Mouse (Mus musculus) embryonic fibroblast, embryonic 13.5 days (primary cell): ENCODE measurements around the gene Fbxw8. TPM values are rescaled to one million over a fixed set of nuclear protein-coding genes. Genes with fewer than 3 reads are reported as not detected.

Experiments
- H3K27ac ChIP-seq: 2 replicates; pipeline ENCODE4 v1.5.1; 2012; ENCODE audit warnings: low read length, control low read depth, inconsistent platforms; ENCODE audit not compliant: insufficient read depth
- H3K4me1 ChIP-seq: 2 replicates; pipeline ENCODE4 v1.6.1; 2011; ENCODE audit warnings: low read length; ENCODE audit not compliant: control insufficient read depth, insufficient read depth
- H3K4me3 ChIP-seq: 2 replicates; pipeline ENCODE4 v1.5.1; 2011; ENCODE audit warnings: mild to moderate bottlenecking, control low read depth, low read length; ENCODE audit not compliant: insufficient read depth
- CTCF ChIP-seq: IDR thresholded peaks from 2 replicates; pipeline ENCODE4 v1.5.1; 2011; ENCODE audit warnings: mild to moderate bottlenecking, control low read depth, low read length, moderate library complexity, borderline replicate concordance; ENCODE audit not compliant: insufficient read depth
- POLR2A ChIP-seq: IDR thresholded peaks from 2 replicates; pipeline ENCODE4 v1.6.1; 2011; ENCODE audit warnings: low read depth, mild to moderate bottlenecking, control low read depth, low read length, moderate library complexity
- polyA plus RNA-seq: library from polyadenylated mRNA; stranded (reverse); fragments of >200 nt; gene quantifications from 2 replicates; pipeline ENCODE4 v1.2.4, GENCODE M21; 2011; ENCODE audit warnings: low read depth; ENCODE audit not compliant: missing spikeins, insufficient read length

Fbxw8 gene
- polyA plus RNA-seq, 1 experiment, result 48.1 TPM

GRCm38 (mm10) chr5:118071766-118072165 lies 83.5 kb downstream of the Fbxw8 start:
- no peak overlapping the region for H3K4me3 ChIP-seq
- no peak overlapping the region for H3K27ac ChIP-seq
- peaks cover 8% of the 10 kb centered on the region; the same call in 1 of the 2 replicates for H3K4me1 ChIP-seq
- TF ChIP-seq CTCF, result no peak
- no peak for TF ChIP-seq POLR2A

- no peak for TF ChIP-seq POLR2A
- peak; percentile 98 for TF ChIP-seq CTCF
- H3K27ac ChIP-seq, result no peak overlapping the region
- peaks cover 8% of the 10 kb centered on the region; the same call in 1 of the 2 replicates for H3K4me1 ChIP-seq
- no peak overlapping the region for H3K4me3 ChIP-seq
Measured at GRCm38 (mm10) chr5:118069315-118069714, 85.9 kb downstream of the Fbxw8 start.

- no peak overlapping the region for H3K4me3 ChIP-seq
- no peak for TF ChIP-seq POLR2A
- no peak for TF ChIP-seq CTCF
- no peak overlapping the region for H3K27ac ChIP-seq
- H3K4me1 ChIP-seq, result peaks cover 12% of the 10 kb centered on the region
Measured at GRCm38 (mm10) chr5:118067984-118068494, 87.2 kb downstream of the Fbxw8 start.

- Histone ChIP-seq H3K4me3 (no peak overlapping the region), H3K4me1 (peaks cover 12% of the 10 kb centered on the region), H3K27ac (no peak overlapping the region)
- TF ChIP-seq POLR2A (no peak), CTCF (no peak)
Measured at GRCm38 (mm10) chr5:118067572-118067971, 87.7 kb downstream of the Fbxw8 start.

- Histone ChIP-seq H3K4me3 (no peak overlapping the region), H3K27ac (no peak overlapping the region), H3K4me1 (peaks cover 12% of the 10 kb centered on the region)
- TF ChIP-seq CTCF, result peak; percentile 84
- TF ChIP-seq POLR2A, result no peak
Measured at GRCm38 (mm10) chr5:118066828-118067227, 88.4 kb downstream of the Fbxw8 start.

- H3K4me3 ChIP-seq, result no peak overlapping the region
- TF ChIP-seq POLR2A (no peak), CTCF (no peak)
- peaks cover 12% of the 10 kb centered on the region for H3K4me1 ChIP-seq
- H3K27ac ChIP-seq, result no peak overlapping the region
Measured at GRCm38 (mm10) chr5:118065516-118066255, 89.6 kb downstream of the Fbxw8 start.

GRCm38 (mm10) chr5:118064284-118064901 lies 90.9 kb downstream of the Fbxw8 start:
- Histone ChIP-seq H3K27ac (no peak overlapping the region), H3K4me3 (no peak overlapping the region)
- TF ChIP-seq POLR2A (no peak), CTCF (no peak)

GRCm38 (mm10) chr5:118063181-118063621 lies 92.1 kb downstream of the Fbxw8 start:
- TF ChIP-seq CTCF, result no peak
- no peak for TF ChIP-seq POLR2A
- Histone ChIP-seq H3K27ac (no peak overlapping the region), H3K4me3 (no peak overlapping the region), H3K4me1 (peaks cover 12% of the 10 kb centered on the region)

More at GRCm38 (mm10) chr5:118064284-118064901, 90.9 kb downstream of the Fbxw8 start:
- H3K4me1 ChIP-seq, result peaks cover 12% of the 10 kb centered on the region

- H3K4me1 ChIP-seq, result peaks cover 4% of the 10 kb centered on the region
- no peak overlapping the region for H3K4me3 ChIP-seq
- H3K27ac ChIP-seq, result no peak overlapping the region
- TF ChIP-seq CTCF, result no peak
- TF ChIP-seq POLR2A, result no peak
Measured at GRCm38 (mm10) chr5:118061391-118061790, 93.9 kb downstream of the Fbxw8 start.

- TF ChIP-seq POLR2A (no peak), CTCF (no peak)
- Histone ChIP-seq H3K4me3 (no peak overlapping the region), H3K27ac (no peak overlapping the region), H3K4me1 (peaks cover 4% of the 10 kb centered on the region)
Measured at GRCm38 (mm10) chr5:118059646-118060045, 95.6 kb downstream of the Fbxw8 start.
